Mouse (Mus musculus): Measurements from ENCODE around the gene Mcam. TPM values are rescaled to one million over a fixed set of nuclear protein-coding genes. Genes with fewer than 3 reads are reported as not detected.

Gene Mcam
- total and polyA plus RNA-seq, 3 experiments, result 0.15 to 0.88 TPM; not detected in 1

GRCm38 (mm10) chr9:44106596-44106995 is 27.7 kb upstream of the Mcam start:
- Histone ChIP-seq H3K4me3 (ENCODE audit: control insufficient read depth in 1 of 2, insufficient read depth in 1 of 2, low read depth in 2 of 2, low read length in 2 of 2) (no peak overlapping the region), H3K27ac (ENCODE audit: control insufficient read depth, low read depth, low read length) (no peak overlapping the region), H3K79me2 (ENCODE audit: control insufficient read depth, insufficient read depth, low read length, poor library complexity) (peaks cover 38% of the 10 kb centered on the region), H3K36me3 (ENCODE audit: control insufficient read depth in 1 of 2, insufficient read depth in 2 of 2, low read length in 2 of 2) (peaks cover 0 to 8% of the 10 kb centered on the region in 2 experiments; a peak in 3 of 4 replicates), H3K4me1 (ENCODE audit: control insufficient read depth in 1 of 2, insufficient read depth in 2 of 2, low read length in 2 of 2) (peaks cover 0 to 14% of the 10 kb centered on the region in 2 experiments; a peak in 2 of 4 replicates), H3K9me3 (replicated peaks; ENCODE audit: insufficient read depth, low read length) (no peaks in the 10 kb centered on the region), H3K9ac (ENCODE audit: control insufficient read depth, low read depth, low read length, poor library complexity, severe bottlenecking) (no peak overlapping the region), H3K27me3 (ENCODE audit: control insufficient read depth in 1 of 2, insufficient read depth in 2 of 2, low read length in 2 of 2) (no peaks in the 10 kb centered on the region)
- TF ChIP-seq KAT2A (conservative IDR thresholded peaks at IDR 0.05; ENCODE audit: low read depth, low read length), result no peak
- TF ChIP-seq SIN3A (IDR thresholded peaks at IDR 0.05; ENCODE audit: low read length), result no peak
- TF ChIP-seq MAFK (IDR thresholded peaks at IDR 0.05; ENCODE audit: borderline replicate concordance, low read depth, low read length), result no peak
- no peak for TF ChIP-seq E2F4 (IDR thresholded peaks at IDR 0.05; ENCODE audit: borderline replicate concordance, low read depth, low read length)
- no peak for TF ChIP-seq ZMIZ1 (IDR thresholded peaks at IDR 0.05; ENCODE audit: low read depth, low read length)
- DNase-seq (ENCODE audit: low read depth, low spot score), result no peak

- Histone ChIP-seq H3K36me3 (ENCODE audit: control insufficient read depth in 1 of 2, insufficient read depth in 2 of 2, low read length in 2 of 2) (peaks cover 0 to 8% of the 10 kb centered on the region in 2 experiments; a peak in 3 of 4 replicates), H3K27me3 (ENCODE audit: control insufficient read depth in 1 of 2, insufficient read depth in 2 of 2, low read length in 2 of 2) (no peaks in the 10 kb centered on the region), H3K79me2 (ENCODE audit: control insufficient read depth, insufficient read depth, low read length, poor library complexity) (peaks cover 41% of the 10 kb centered on the region), H3K9me3 (replicated peaks; ENCODE audit: insufficient read depth, low read length) (no peaks in the 10 kb centered on the region), H3K4me1 (ENCODE audit: control insufficient read depth in 1 of 2, insufficient read depth in 2 of 2, low read length in 2 of 2) (peaks cover 0 to 16% of the 10 kb centered on the region in 2 experiments; a peak in 3 of 4 replicates), H3K4me3 (ENCODE audit: control insufficient read depth in 1 of 2, insufficient read depth in 1 of 2, low read depth in 2 of 2, low read length in 2 of 2) (no peak within 1 kb of the TSS), H3K27ac (ENCODE audit: control insufficient read depth, low read depth, low read length) (no peak within 1 kb of the TSS), H3K9ac (ENCODE audit: control insufficient read depth, low read depth, low read length, poor library complexity, severe bottlenecking) (no peak within 1 kb of the TSS)
- TF ChIP-seq ZKSCAN1 (IDR thresholded peaks at IDR 0.05; ENCODE audit: low read depth, low read length), result no peak
- TF ChIP-seq ZNF384 (IDR thresholded peaks at IDR 0.05; ENCODE audit: low read depth, low read length), result no peak
- TF ChIP-seq POLR2A (IDR thresholded peaks at IDR 0.05; ENCODE audit: control insufficient read depth in 1 of 2, insufficient read depth in 1 of 2, low read depth in 1 of 2, low read length in 2 of 2, poor library complexity in 1 of 2), result no peak
- TF ChIP-seq BHLHE40 (IDR thresholded peaks at IDR 0.05; ENCODE audit: borderline replicate concordance, low read depth, low read length), result no peak
- no peak for TF ChIP-seq USF1 (IDR thresholded peaks at IDR 0.05; ENCODE audit: low read depth, low read length)
- no peak for TF ChIP-seq POLR2AphosphoS5 (IDR thresholded peaks at IDR 0.05; ENCODE audit: borderline replicate concordance, low read depth, low read length)
- TF ChIP-seq HCFC1 (IDR thresholded peaks at IDR 0.05; ENCODE audit: low read depth, low read length), result no peak
- no peak for TF ChIP-seq TAL1 (IDR thresholded peaks at IDR 0.05; ENCODE audit: low read length)
- DNase-seq (ENCODE audit: low read depth, low spot score), result no peak
These were observed 27.2 kb upstream of the Mcam start, which contains the start of gene C1qtnf5 for GRCm38 (mm10) chr9:44107110-44107509. Gene C1qtnf5 (plus strand): TSS chr9:44107245.

GRCm38 (mm10) chr9:44107557-44108179 is 26.6 kb upstream of the Mcam start:
- Histone ChIP-seq H3K4me3 (ENCODE audit: control insufficient read depth in 1 of 2, insufficient read depth in 1 of 2, low read depth in 2 of 2, low read length in 2 of 2) (no peak overlapping the region), H3K27me3 (ENCODE audit: control insufficient read depth in 1 of 2, insufficient read depth in 2 of 2, low read length in 2 of 2) (no peaks in the 10 kb centered on the region), H3K79me2 (ENCODE audit: control insufficient read depth, insufficient read depth, low read length, poor library complexity) (peaks cover 45% of the 10 kb centered on the region), H3K4me1 (ENCODE audit: control insufficient read depth in 1 of 2, insufficient read depth in 2 of 2, low read length in 2 of 2) (peaks cover 0 to 16% of the 10 kb centered on the region in 2 experiments; a peak in 3 of 4 replicates), H3K36me3 (ENCODE audit: control insufficient read depth in 1 of 2, insufficient read depth in 2 of 2, low read length in 2 of 2) (peaks cover 0 to 8% of the 10 kb centered on the region in 2 experiments; a peak in 3 of 4 replicates), H3K9ac (ENCODE audit: control insufficient read depth, low read depth, low read length, poor library complexity, severe bottlenecking) (no peak overlapping the region), H3K27ac (ENCODE audit: control insufficient read depth, low read depth, low read length) (no peak overlapping the region), H3K9me3 (replicated peaks; ENCODE audit: insufficient read depth, low read length) (no peaks in the 10 kb centered on the region)
- DNase-seq (ENCODE audit: low read depth, low spot score), result no peak
- TF ChIP-seq SIN3A (IDR thresholded peaks at IDR 0.05; ENCODE audit: low read length) (no peak), CTCF (IDR thresholded peaks at IDR 0.05 in 2 of 3, conservative IDR thresholded peaks at IDR 0.05 in 1 of 3; ENCODE audit: control insufficient read depth in 1 of 3, insufficient read depth in 1 of 3, low read depth in 2 of 3, low read length in 3 of 3, poor library complexity in 1 of 3, severe bottlenecking in 1 of 3) (peak; percentile 26 to 73 (median 47); a peak in 5 of 6 replicates)
